Mouse (Mus musculus) right cerebral cortex, postnatal 10 days (tissue): Measurements from ENCODE around the gene Zfp566.
A peak's percentile ranks its signal among the peaks of the same experiment; 100 is the strongest.
"Not testable (repeated sequence)": the region's sequence is repeated elsewhere in the genome, so short reads cannot be mapped to it uniquely, and the experiment has no call there.

Experiments
- DNase-seq, 2 experiments: peaks; one replicate each; pipeline ENCODE4 v3.0.0; 2021; ENCODE audit warnings: low spot score in 2 of 2

Gene Zfp566

DNA sequence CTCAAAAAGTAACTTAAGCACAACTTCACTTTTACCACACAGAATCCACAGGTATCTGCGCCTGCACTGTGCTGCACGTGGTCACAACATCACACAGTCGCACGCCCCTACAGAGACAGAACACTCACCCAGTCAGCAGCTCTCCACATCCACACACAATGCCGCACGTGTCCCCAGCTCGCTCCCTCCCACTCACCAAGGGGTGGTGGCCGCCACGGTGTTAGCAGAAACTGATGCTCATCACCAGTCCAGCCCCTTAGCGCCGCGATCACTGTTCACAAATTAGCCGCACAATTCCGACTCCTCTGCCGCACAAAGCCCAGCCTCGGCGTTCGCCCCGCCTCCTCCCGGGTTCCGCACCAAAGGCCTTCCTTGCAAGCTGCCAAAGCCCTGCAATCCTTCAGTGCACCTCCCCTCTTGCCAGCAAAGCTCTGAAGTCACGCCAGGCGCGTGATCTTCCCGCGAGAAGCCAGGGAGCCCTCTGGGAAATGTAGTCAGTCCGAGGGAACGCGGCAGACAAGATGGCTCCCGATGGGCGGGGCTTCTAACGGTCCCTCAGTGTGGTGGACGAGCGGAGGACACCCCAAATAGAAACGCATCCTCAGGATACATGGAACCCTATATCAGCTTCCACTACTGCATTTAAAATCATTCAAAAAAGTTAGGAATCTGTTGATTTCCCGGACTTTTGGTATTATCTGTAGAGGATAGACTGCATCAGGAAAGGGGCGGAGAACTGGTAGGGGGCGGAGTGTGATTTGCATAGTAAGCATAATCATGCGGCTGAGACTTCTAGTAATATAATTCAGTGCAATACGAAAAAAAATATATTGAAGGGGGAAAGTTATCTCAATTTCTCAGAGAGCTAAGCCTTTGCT lies at the start of gene Zfp566, which contains the start of gene Gm26920:
Zfp566 (minus strand) TSS at position 436 of the 878 bp plus-strand sequence.
Gm26920 (minus strand) TSS at position 319 of the 878 bp plus-strand sequence.
- peak; percentile 97 to 98 for DNase-seq

DNA sequence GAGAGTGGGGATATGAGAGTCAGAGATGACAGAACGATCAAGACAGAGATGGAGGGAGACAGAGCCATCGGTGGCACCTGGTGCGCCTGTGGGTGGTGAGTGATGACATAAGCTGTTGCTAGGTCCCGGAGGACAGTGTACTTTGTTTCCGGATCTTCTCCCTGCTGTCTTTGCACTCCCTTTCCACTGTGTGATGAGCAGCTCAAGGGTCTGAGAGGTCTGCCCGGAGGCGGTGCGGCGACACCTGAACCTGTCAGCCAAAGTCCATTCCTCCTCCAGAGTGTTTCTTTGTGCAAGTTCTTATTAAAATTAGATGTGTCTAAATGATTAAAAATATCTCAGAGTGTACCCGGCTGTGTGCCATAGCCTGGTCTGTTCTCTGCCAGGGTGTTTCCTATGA lies 46.5 kb upstream of the Zfp566 start:
- no peak for DNase-seq

DNA sequence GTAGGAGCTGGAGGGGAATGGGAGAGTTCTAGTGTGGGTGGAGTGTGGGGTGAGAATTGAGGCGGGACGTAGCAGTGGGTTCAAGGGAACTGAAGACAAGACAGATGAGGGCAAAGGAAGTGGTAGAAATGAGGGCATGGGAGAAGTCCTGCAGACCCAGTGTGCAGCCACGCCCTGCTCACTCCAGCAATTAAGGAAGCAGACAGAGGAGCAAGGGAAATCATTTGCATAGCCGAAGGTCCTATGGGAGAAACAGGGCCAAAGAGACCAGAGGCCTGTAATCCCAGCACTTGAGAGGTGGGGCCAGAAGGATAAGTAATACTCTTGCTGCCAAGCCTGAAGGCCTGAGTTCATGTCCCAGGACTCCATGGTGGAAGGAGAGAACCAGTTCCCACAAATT lies 42.1 kb upstream of the Zfp566 start:
- DNase-seq, result no peak

DNA sequence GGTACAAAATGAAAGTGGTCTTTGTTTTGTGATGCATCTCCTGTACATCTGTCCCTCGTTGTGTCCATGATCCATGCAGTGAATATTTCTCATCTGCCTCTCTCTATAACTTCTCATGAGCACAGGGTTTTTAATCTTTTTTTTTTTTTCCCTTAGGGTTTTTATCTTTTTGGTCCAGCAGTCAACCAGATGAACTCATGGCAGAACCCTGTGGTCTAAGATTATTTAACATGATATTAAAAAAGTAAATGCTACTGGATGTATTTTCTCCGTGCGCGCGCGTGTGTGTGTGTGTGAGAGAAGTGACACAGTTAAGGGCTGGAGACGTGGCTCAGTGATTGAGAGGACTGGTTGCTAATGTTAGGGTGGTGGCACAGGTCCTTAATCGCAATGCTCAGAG lies 39.6 kb upstream of the Zfp566 start:
- no peak for DNase-seq

DNA sequence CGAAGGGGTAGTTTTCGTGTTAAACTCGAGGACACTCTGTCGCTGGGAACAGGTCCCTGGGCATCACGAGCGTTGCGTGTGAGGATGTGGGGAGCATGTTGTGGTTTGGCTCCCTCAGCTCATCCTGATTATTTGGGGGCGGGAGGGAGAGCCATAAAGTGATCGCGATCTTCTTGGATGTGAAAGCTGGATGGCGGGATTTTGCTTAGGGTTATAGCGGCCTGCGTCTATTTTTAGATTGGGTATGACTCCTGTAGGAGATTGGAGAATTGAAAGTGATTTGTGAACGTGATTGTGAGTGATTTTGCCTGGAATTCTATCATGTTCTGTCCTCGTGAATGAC lies 31.8 kb upstream of the Zfp566 start:
- DNase-seq, result no peak

DNA sequence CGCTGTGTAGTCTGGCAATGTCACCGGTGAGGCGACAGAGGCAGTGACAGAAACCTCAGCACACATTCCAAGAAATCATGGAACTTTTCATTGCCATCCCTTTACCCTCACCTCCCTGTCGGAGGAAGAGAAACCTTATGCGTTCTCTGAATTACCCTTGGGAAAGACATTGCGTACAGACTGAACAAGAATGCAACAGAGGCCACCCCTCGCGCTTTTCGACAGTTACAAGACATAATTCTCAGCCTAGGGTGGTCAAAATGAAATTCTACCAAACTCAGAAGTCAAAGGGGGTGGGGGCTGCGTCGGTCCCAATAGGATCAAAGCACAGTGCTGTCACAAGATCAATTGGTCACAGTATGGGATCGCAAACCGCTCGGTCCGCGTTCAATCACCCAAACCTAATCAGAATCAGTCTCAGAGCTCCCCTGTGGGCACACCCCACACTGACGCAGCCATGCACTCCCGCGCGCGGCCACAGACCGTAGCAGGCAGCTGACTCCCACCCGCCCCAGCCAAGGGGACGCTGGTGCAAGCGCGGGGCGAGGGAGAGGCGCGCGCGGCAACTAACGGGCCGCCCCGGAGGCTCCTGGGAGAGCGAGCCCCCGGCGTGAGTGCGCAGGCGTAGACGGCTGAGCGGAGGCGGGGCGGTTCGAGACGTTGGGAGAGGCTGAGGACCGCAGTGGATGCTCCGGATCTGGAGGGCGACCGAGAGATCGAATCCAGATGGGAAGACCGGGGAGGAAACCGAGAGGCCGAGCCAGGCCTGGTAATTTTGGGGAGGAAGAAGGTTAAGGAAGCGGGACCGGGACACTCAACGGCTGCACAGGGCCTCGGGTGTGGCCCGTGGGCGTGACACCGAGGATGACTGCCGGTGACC lies 31.2 kb upstream of the Zfp566 start, which contains the start of gene Zfp382:
Zfp382 (plus strand) TSS at position 635 of the 880 bp plus-strand sequence.
- peak; percentile 93 for DNase-seq

DNA sequence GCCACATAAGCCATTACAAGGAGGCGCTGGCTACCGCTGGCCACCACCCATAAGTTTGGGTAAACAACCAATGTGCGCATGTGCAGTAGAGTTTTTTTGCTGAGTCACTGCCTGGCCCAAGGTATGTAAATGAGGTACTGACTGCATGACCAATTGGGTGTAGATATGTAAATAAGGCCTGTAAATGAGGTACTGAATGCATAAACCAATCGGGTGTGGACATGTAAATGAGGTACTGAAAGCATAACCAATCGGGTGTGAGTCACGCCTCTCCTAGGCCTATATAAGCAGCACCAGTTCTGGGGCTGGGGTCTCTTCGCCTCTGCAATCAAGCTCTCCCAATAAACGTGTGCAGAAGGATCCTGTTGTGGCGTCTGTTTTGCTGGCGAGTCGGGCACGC lies 27.6 kb upstream of the Zfp566 start:
- not testable (repeated sequence) for DNase-seq

DNA sequence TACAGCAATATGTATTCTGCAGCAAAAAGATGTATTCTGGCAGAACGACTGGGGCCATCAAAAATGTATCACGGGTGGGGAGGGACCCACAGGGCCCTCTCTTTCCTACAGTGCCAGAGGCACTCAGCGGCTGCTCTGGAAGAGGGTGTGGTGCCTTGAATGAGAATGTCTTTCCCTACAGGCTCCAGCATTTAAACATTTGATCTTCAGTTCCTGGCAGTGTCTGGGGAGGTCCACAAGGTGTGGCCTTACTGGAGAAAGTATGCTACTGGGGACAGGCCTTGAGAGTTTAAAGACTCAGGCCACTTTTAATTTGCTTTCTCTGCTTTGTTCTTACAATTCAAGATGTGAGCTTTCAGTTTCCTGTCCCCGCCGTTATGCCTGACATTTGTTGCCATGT lies 25.7 kb upstream of the Zfp566 start:
- DNase-seq, result no peak

DNA sequence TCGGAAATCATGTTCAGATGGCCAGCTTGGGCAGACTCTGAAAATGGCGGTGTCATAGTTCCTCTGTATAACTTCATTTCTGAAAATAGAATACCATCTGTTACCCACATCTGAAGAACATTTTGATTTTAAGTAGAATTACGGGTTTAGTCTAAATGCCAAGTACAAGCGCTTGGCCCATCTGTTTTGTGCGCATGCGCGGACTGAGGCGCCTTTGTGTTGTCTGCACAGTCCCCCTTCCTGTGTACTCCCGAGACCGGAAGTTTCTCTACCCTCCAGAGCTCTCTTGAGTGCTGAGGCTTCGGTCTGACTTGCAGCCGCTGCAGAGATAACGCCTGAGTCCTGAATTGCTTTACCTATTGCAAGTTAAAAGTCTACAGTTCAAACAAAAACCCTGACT lies 9.0 kb upstream of the Zfp566 start:
- peak; percentile 90 to 92 for DNase-seq

DNA sequence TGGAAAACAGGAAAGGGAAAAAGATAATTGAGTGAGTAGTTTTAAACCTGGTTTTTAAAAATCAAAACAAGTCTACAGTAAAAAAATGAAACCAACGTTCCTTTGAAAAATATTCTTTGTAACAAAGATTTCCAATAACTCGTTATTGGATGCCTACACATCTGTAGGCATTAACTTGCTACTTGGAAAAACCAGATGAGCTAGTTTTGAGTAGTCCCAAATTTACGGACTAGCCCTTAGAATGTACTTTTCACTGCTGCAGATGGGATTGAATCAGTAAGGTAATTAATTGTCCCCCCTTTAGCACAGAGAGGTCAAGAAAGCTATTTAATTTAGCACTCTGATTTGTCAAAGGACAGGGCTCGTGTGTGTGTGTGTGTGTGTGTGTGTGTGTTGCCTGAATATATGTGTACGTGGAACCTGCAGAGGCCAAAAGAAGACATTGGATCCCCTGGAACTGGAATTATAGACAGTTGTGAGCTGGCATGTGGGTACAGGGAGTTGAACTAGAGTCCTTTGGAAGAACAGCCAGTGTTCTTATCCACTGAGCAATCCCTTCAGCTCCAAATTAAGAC lies 5.3 kb upstream of the Zfp566 start:
- no peak for DNase-seq

DNA sequence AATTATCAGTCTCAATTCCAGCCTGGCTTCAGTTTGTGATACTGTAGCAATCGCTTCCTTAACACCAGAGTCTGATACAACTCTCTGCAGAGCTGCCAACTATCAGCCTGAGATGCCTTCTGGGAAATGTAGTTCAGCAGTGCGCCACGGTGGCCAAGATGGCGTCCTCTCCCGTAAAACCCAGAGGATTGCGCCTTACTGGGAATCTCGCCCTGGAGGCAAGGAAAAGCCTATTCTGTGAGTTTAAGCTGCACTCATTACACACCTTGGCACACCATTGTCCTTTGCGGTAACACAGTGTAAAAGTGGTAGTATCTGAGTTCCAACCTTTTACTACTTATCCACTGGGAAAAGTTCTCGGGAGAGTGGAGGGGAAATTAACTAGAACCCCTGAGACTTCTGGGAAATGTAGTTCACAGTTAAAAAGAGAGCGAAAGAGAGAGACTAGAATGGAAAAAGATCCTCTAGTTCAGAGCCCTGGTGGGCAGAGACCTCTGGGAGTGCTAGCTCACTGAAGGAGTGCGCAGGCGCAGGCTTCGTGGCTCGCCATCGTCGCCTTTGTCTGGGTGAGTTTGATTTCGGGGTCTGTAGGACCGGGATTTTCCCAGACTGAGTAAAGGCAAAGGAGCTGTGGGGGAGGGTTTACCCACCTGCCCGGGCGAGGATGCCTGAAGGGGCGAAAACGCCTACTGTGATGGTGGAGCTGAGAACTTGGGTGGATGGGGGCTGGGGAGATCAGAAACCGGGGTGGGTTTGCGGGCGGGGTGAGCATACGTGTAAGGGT lies 4.5 kb upstream of the Zfp566 start, which contains the start of gene Zfp260:
Zfp260 (plus strand) TSS at position 132 of the 784 bp plus-strand sequence.
- DNase-seq, result peak; percentile 94 to 95

DNA sequence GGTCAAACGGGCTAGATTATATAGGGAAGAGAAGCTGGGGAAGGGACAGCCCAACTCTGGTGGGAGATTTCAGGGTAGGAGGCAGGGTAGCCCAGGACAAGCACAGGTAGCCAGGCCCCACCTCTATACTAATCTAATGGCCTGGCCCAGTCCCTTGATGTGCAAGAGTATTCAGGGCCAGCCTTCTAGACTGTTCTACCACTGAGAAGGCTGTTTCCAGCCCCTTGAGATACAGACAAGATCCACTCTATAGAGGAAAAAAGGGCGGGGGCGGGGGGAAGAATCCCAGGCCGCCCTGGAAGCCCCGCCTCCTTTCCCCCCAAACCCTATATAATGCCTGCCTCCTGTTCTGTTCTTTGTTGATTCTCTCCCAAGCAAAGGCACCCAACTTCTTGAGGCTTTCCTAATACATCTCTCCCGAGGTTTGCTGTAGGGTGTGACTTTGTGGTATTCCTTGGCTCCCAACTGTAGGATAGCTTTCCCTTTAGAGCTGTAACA lies 3.6 kb upstream of the Zfp566 start:
- no peak for DNase-seq

DNA sequence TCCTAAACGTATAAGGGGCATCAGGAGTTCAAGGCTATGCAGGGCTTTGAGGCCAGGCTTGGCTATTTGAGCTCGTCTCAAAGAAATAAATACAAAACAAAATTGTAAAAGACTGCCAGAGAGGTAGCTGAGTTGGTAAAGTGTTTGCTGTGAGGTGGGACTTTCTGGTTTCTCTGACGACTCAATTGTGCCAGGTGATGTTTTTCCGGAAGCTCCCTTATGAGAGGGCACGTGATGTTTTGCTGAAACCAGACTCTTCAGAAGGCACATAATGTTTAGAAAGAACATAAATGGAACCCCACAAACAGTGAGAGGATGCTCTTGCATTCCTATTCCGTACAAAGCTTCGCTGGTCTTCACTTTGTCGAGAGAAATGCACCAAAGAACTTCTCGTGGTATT lies 2.3 kb upstream of the Zfp566 start:
- no peak for DNase-seq

DNA sequence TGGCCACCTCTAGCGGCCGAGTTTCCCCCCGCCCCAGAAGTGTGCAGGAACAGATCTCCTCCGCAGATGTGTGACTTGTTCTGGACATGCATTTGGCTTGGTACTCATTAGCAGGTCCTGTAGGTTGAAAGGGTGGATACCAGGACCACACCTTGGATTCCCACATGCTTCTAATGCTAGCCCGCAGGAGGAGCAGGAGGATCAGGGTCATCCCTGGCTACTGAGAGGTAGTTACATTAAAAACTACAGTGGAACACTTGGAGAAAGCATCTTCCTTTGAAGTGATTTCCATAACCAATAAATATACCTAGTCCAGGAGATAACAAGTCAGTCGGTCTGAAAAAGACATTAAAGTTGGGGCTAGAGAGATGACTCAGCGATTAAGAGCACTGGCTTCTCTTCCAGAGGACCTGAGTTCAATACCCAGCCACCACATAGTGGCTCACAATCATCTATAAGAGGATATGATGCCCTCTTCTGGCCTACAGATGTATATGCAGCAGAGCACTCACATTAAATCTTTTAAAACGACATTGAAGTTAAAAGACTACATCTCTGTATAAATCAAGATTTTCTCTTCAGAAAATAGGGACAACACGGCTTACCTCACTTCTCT lies 751 bp upstream of the Zfp566 start:
- no peak for DNase-seq

DNA sequence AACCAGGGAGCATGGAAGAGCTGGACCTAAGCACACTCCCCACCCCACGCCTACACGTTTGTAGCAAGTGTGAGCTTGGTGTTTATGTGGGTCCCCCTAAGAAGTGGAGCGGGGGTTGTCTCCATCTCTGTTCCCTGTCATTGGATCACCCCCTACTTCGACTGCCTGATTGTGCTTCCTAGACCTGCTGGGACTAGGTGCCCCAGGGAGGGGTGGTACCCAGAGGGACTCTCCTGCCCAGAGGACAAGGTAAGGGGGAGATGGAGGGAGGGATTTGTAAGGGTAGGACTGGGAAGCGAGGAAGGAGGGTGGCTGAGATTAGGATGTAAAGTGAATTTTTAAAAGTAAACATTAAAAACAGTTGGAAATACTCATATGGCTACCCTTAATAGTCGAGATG lies 922 bp downstream of the Zfp566 start:
- DNase-seq, result no peak

DNA sequence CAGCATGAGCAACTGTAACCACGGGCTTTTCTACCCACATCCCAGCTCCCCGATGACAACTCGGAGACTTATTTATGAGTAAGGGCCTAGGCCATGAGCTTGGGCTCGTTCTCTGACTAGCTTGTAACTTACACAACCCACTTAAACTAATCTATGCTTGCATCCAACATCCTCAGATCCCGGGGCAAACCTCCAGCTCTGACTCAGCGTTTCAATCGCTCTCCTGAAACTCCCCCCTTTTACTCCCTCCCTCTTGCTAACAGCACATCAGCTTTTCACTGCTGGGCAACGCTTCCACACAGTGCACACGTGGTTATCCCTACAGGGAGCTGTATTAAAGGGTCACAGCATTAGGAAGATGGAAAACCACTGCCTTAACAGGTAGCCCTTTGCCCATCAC lies 3.8 kb downstream of the Zfp566 start:
- no peak for DNase-seq

DNA sequence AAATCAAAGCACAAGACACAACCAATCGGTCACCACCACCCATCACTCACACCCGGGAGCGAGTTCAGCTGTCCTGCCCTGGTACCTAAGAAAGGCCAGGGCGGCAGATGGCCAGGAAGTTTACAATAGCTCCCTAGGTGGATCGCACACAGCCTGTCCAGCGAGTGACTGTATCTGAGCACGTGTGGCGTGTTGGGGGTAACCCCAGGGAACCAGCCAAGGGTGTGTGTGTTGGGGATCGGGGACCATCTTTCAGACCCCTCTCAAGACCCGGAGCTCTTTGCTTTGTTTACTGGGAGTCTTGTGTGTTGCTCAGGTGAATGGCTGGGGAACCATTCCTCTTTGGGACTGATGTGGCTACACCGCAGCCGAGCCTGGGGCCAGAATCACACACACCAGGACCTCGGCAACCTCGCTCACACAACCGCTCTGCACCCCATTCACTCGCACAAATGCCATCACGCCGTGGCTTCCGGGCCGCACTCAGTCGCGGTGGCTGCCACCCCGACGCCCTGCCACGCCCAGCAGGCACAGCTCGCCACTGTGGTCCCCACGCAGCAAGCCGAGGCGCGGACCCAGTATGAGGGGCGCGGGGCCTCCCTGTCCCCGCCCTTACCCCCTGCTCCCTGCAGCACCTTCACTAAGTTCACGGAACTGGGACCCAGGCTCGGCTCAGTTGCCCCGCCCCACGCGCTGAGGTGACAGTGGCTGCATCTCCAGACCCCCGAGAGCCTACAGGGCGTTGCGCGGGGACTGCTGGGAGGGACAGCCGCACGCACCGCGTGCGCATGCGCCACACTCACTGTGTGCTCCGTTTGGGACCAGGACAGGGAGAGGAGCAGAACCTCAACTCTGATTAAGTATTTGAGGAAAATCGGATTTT lies 17.9 kb downstream of the Zfp566 start, which contains the start of gene Zfp82:
Zfp82 (minus strand) TSS at position 755 of the 883 bp plus-strand sequence.
- DNase-seq, result peak; percentile 89 to 91

DNA sequence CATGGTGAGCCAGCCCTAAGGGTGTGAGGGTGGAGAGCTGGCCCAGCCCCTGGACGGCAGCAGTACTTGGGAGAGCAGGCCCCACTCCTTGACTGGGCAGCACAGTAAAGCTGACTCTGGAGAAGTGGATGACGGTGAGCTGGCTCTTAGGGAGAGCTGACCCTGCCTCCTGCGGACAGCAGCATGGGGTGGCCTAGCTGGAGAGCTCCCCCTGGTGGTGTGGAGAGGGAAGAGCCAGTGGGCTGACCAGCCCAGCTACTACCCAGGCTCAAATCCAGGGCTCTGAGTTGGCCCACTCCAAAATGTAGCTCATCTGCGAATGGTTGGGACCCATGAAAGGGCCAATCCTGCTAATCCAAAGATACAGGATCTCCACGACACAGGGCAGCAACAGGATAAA lies 25.7 kb downstream of the Zfp566 start:
- DNase-seq, result no peak

DNA sequence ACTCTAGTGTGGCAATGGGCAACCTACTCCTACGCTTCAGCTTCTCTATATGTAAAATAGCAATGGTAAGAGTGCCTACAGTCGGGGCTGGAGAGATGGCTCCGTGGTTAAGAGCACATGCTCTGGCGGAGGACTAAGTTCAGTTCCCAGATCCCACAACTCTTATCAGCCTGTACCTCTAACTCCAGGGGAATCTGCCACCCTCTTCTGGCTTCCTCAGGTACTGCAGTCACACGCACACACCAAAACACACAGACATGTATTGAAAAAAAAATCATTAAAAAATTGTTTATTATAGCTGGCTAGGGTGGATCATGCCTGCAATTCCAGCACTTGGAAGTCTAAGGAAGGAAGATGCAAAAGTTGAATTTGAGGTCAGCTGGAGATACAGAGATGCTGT lies 27.8 kb downstream of the Zfp566 start:
- no peak for DNase-seq

DNA sequence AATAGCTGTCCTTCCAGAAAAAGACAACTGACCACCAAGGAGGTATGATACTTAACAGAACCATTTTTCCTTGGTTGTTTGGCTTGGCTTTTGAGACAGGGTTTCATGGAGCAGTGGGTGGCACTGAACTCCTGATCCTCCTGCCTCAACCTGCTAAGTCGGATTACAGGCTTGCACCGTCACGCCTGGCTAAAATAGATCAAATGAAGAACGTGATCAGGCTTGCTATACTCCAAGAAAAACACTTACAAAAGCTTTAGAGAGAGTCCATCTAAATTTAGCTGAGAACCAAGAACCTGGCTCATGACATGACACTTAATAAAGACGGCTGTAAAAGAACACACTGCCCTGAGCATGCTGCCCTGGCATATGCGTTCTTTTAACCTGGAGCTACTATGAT lies 30.0 kb downstream of the Zfp566 start:
- no peak for DNase-seq
